Mouse (Mus musculus) gastrocnemius, adult 2 months (tissue): ENCODE data around the gene Smpdl3b. TPM values are rescaled to one million over a fixed set of nuclear protein-coding genes. Genes with fewer than 3 reads are reported as not detected.
"Not testable (repeated sequence)": the region's sequence is repeated elsewhere in the genome, so short reads cannot be mapped to it uniquely, and the experiment has no call there.

Experiments used
- DNase-seq: peaks from one replicate; pipeline ENCODE4 v3.0.0; 2022
- H3K27ac ChIP-seq: fragments of 200-600 bp; 2 replicates; pipeline ENCODE4 v1.8.1; 2022; ENCODE audit warnings: mild to moderate bottlenecking
- H3K4me3 ChIP-seq: fragments of 200-600 bp; 2 replicates; pipeline ENCODE4 v1.8.1; 2022; ENCODE audit warnings: mild to moderate bottlenecking, moderate library complexity
- CTCF ChIP-seq: fragments of 200-600 bp; IDR thresholded peaks from 2 replicates; pipeline ENCODE4 v1.8.1; 2022; ENCODE audit warnings: antibody characterized with exemption, mild to moderate bottlenecking, moderate library complexity
- intact Hi-C: fragments of 180-260 bp; cut with DNase I; formaldehyde crosslinking; loops from one replicate; pipeline ENCODE4 v1.15.1; 2025
- total RNA-seq, 2 experiments: library from RNA; stranded (reverse); gene quantifications; 2 replicates each; pipeline ENCODE4 v1.2.3; 2021

Smpdl3b gene
- total RNA-seq, 2 experiments from 2014 or later: 0.47 to 0.66 TPM

- peak within 1 kb of the TSS; percentile 74 for H3K4me3 ChIP-seq
- H3K27ac ChIP-seq: peak within 1 kb of the TSS; percentile 67
- TF ChIP-seq CTCF: no peak
- intact Hi-C loops: no loop called here
- DNase-seq: peak; percentile 85
Measured at GRCm38 (mm10) chr4:132796196-132796886, 39.3 kb upstream of the Smpdl3b start, which contains the start of gene Themis2. TSS of gene Themis2 (minus strand) at chr4:132796387.

GRCm38 (mm10) chr4:132795171-132795570 lies 38.1 kb upstream of the Smpdl3b start:
- no peak for DNase-seq
- Histone ChIP-seq H3K4me3 (peak overlapping the region; percentile 74), H3K27ac (peak overlapping the region; percentile 67)
- no peak for TF ChIP-seq CTCF
- intact Hi-C loops: no loop called here

- intact Hi-C loops: no loop called here
- no peak for TF ChIP-seq CTCF
- peak overlapping the region; percentile 67 for H3K27ac ChIP-seq
- H3K4me3 ChIP-seq: peak overlapping the region; percentile 74
- DNase-seq: no peak
Measured at GRCm38 (mm10) chr4:132794760-132795159, 37.7 kb upstream of the Smpdl3b start.

- no peak overlapping the region; the same call in 1 of the 2 replicates for H3K27ac ChIP-seq
- intact Hi-C loops: no loop called here
- peak overlapping the region; percentile 74 for H3K4me3 ChIP-seq
- no peak for DNase-seq
- TF ChIP-seq CTCF: no peak
Measured at GRCm38 (mm10) chr4:132794028-132794427, 37.0 kb upstream of the Smpdl3b start.

GRCm38 (mm10) chr4:132793322-132794004 lies 36.4 kb upstream of the Smpdl3b start:
- peak overlapping the region; percentile 74 for H3K4me3 ChIP-seq
- intact Hi-C loops, H3K27ac ChIP-seq, DNase-seq: not testable (repeated sequence)

GRCm38 (mm10) chr4:132789731-132790130 lies 32.7 kb upstream of the Smpdl3b start:
- H3K4me3 ChIP-seq: no peak overlapping the region
- no peak overlapping the region for H3K27ac ChIP-seq
- intact Hi-C loops: no loop called here
- DNase-seq: no peak
- no peak for TF ChIP-seq CTCF

GRCm38 (mm10) chr4:132785228-132785627 lies 28.2 kb upstream of the Smpdl3b start:
- no peak for TF ChIP-seq CTCF
- DNase-seq: no peak
- Histone ChIP-seq H3K27ac (no peak overlapping the region), H3K4me3 (no peak overlapping the region)
- intact Hi-C loops: no loop called here

- no peak for DNase-seq
- intact Hi-C loops: loop anchor here (2.0 kb wide), 1 partner anchor 37 kb away; no protein-coding TSS in a partner anchor
- TF ChIP-seq CTCF: no peak
- Histone ChIP-seq H3K27ac (no peak overlapping the region), H3K4me3 (no peak overlapping the region)
Measured at GRCm38 (mm10) chr4:132783732-132784131, 26.7 kb upstream of the Smpdl3b start.

GRCm38 (mm10) chr4:132780288-132780687 lies 23.2 kb upstream of the Smpdl3b start:
- Histone ChIP-seq H3K4me3 (no peak overlapping the region), H3K27ac (no peak overlapping the region)
- DNase-seq: no peak
- intact Hi-C loops: no loop called here
- no peak for TF ChIP-seq CTCF

- Histone ChIP-seq H3K4me3 (no peak overlapping the region), H3K27ac (no peak overlapping the region)
- no peak for TF ChIP-seq CTCF
- DNase-seq: no peak
- intact Hi-C loops: loop anchor here (1.0 to 5.0 kb wide), 2 partner anchors 46 to 154 kb away; no protein-coding TSS in a partner anchor
Measured at GRCm38 (mm10) chr4:132778562-132779201, 21.6 kb upstream of the Smpdl3b start.

GRCm38 (mm10) chr4:132776764-132777163 lies 19.7 kb upstream of the Smpdl3b start:
- DNase-seq: peak; percentile 70
- no peak overlapping the region for H3K4me3 ChIP-seq
- no peak overlapping the region for H3K27ac ChIP-seq
- TF ChIP-seq CTCF: peak; percentile 64
- intact Hi-C loops: loop anchor here (5.0 kb wide), 1 partner anchor 156 kb away; no protein-coding TSS in a partner anchor

- DNase-seq: no peak
- TF ChIP-seq CTCF: no peak
- intact Hi-C loops: loop anchor here (5.0 kb wide), 1 partner anchor 157 kb away; no protein-coding TSS in a partner anchor
- no peak overlapping the region for H3K27ac ChIP-seq
- no peak overlapping the region for H3K4me3 ChIP-seq
Measured at GRCm38 (mm10) chr4:132774905-132775304, 17.9 kb upstream of the Smpdl3b start.

- intact Hi-C loops: no loop called here
- DNase-seq: no peak
- TF ChIP-seq CTCF: no peak
- no peak overlapping the region for H3K4me3 ChIP-seq
- no peak overlapping the region for H3K27ac ChIP-seq
Measured at GRCm38 (mm10) chr4:132771776-132772175, 14.7 kb upstream of the Smpdl3b start.
